Mouse (Mus musculus) embryonic facial prominence, embryonic 10.5 days (tissue): ENCODE measurements around the gene Sstr3. TPM values are rescaled to one million over a fixed set of nuclear protein-coding genes. Genes with fewer than 3 reads are reported as not detected.

ENCODE experiments used
- DNase-seq: peaks from one replicate; pipeline ENCODE4 v3.0.0-alpha.2; 2017; ENCODE audit warnings: low spot score
- H3K27ac ChIP-seq: fragments of 300-500 bp; sonication (generic); replicated peaks from 2 replicates; pipeline ENCODE4 v1.5.1; 2016; ENCODE audit warnings: mild to moderate bottlenecking
- H3K27me3 ChIP-seq: fragments of 300-500 bp; sonication (generic); replicated peaks from 2 replicates; pipeline ENCODE4 v1.6.1; 2016; ENCODE audit warnings: low read depth, mild to moderate bottlenecking; ENCODE audit not compliant: poor library complexity, severe bottlenecking
- H3K36me3 ChIP-seq: fragments of 300-500 bp; sonication (generic); replicated peaks from 2 replicates; pipeline ENCODE4 v1.6.1; 2016; ENCODE audit warnings: mild to moderate bottlenecking, moderate library complexity
- H3K4me1 ChIP-seq: fragments of 300-500 bp; sonication (generic); 2 replicates; pipeline ENCODE4 v1.6.1; 2016
- H3K4me3 ChIP-seq: fragments of 300-500 bp; sonication (generic); 2 replicates; pipeline ENCODE4 v1.5.1; 2016; ENCODE audit warnings: mild to moderate bottlenecking, moderate library complexity
- H3K9me3 ChIP-seq: fragments of 300-500 bp; sonication (generic); 2 replicates; pipeline ENCODE4 v1.6.1; 2016; ENCODE audit warnings: mild to moderate bottlenecking
- WGBS: fragments of 180-500 bp; shearing (Covaris S2); methylation state at CpG from one replicate; pipeline ENCODE4 v1.1.7; 2016; 5-methylcytosine and 5-hydroxymethylcytosine counted together
- polyA plus RNA-seq: library from polyadenylated mRNA; unstranded; fragments of >200 nt; fragmentation: Nextera tagmentation; extraction: Ambion mirVana; gene quantifications from 2 replicates; pipeline ENCODE4 v1.2.1, GENCODE M21; 2016

The Sstr3 gene
- polyA plus RNA-seq, 1 experiment from 2014 or later, result not detected

GRCm38 (mm10) chr15:78535723-78536421, 8.6 kb downstream of the Sstr3 start:
- DNase-seq, result no peak
- Histone ChIP-seq H3K27me3 (peaks cover 42% of the 10 kb centered on the region), H3K9me3 (no peaks in the 10 kb centered on the region), H3K4me1 (peaks cover 18% of the 10 kb centered on the region), H3K27ac (no peak overlapping the region), H3K36me3 (no peaks in the 10 kb centered on the region), H3K4me3 (no peak overlapping the region)
- 50% methylated on average over 10 of the region's 10 CpGs for WGBS

- 79% methylated on average over 10 of the region's 10 CpGs for WGBS
- H3K27ac ChIP-seq, result no peak overlapping the region
- no peak overlapping the region for H3K4me3 ChIP-seq
- H3K36me3 ChIP-seq, result no peaks in the 10 kb centered on the region
- H3K27me3 ChIP-seq, result peaks cover 37% of the 10 kb centered on the region
- H3K4me1 ChIP-seq, result peaks cover 41% of the 10 kb centered on the region
- H3K9me3 ChIP-seq, result no peaks in the 10 kb centered on the region
- no peak for DNase-seq
Observed at GRCm38 (mm10) chr15:78533346-78533835, 11.1 kb downstream of the Sstr3 start.

GRCm38 (mm10) chr15:78532566-78533345, 11.7 kb downstream of the Sstr3 start:
- Histone ChIP-seq H3K27ac (no peak overlapping the region), H3K27me3 (peaks cover 31% of the 10 kb centered on the region), H3K4me3 (0 out of 2 replicates have a peak overlapping the region, but pooled peaks have one; percentile 58), H3K36me3 (no peaks in the 10 kb centered on the region), H3K4me1 (peaks cover 45% of the 10 kb centered on the region), H3K9me3 (no peaks in the 10 kb centered on the region)
- 74% methylated on average over 10 of the region's 10 CpGs for WGBS
- no peak for DNase-seq

GRCm38 (mm10) chr15:78531901-78532469, 12.5 kb downstream of the Sstr3 start:
- 1% methylated on average over 25 of the region's 25 CpGs for WGBS
- Histone ChIP-seq H3K27me3 (peaks cover 31% of the 10 kb centered on the region), H3K9me3 (no peaks in the 10 kb centered on the region), H3K4me3 (peak overlapping the region; percentile 58), H3K4me1 (peaks cover 46% of the 10 kb centered on the region), H3K27ac (peak overlapping the region; percentile 87), H3K36me3 (no peaks in the 10 kb centered on the region)
- DNase-seq, result peak; percentile 96

- 76% methylated on average over 4 of the region's 4 CpGs for WGBS
- Histone ChIP-seq H3K27me3 (peaks cover 31% of the 10 kb centered on the region), H3K27ac (peak overlapping the region; percentile 87), H3K4me3 (peak overlapping the region; percentile 58; the same call in 1 of the 2 replicates), H3K9me3 (no peaks in the 10 kb centered on the region), H3K4me1 (peaks cover 46% of the 10 kb centered on the region), H3K36me3 (no peaks in the 10 kb centered on the region)
- DNase-seq, result no peak
Observed at GRCm38 (mm10) chr15:78531451-78531720, 13.1 kb downstream of the Sstr3 start.

GRCm38 (mm10) chr15:78530671-78531450, 13.6 kb downstream of the Sstr3 start, which contains the start of gene C1qtnf6:
Gene C1qtnf6 (minus strand): TSS chr15:78531416.
- Histone ChIP-seq H3K27me3 (peaks cover 31% of the 10 kb centered on the region), H3K9me3 (no peaks in the 10 kb centered on the region), H3K36me3 (no peaks in the 10 kb centered on the region), H3K27ac (peak within 1 kb of the TSS; percentile 87), H3K4me1 (peaks cover 43% of the 10 kb centered on the region), H3K4me3 (peak within 1 kb of the TSS; percentile 58)
- DNase-seq, result no peak
- WGBS, result 73% methylated on average over 17 of the region's 17 CpGs

GRCm38 (mm10) chr15:78530141-78530540, 14.3 kb downstream of the Sstr3 start:
- Histone ChIP-seq H3K4me3 (peak overlapping the region; percentile 56; the same call in 1 of the 2 replicates), H3K4me1 (peaks cover 40% of the 10 kb centered on the region), H3K27ac (peak overlapping the region; percentile 86), H3K9me3 (no peaks in the 10 kb centered on the region), H3K27me3 (peaks cover 31% of the 10 kb centered on the region), H3K36me3 (no peaks in the 10 kb centered on the region)
- no peak for DNase-seq
- 73% methylated on average over 3 of the region's 3 CpGs for WGBS

- peaks cover 47% of the 10 kb centered on the region for H3K4me1 ChIP-seq
- H3K4me3 ChIP-seq, result peak overlapping the region; percentile 56
- WGBS, result under 1% methylated on average over 15 of the region's 15 CpGs
- H3K27ac ChIP-seq, result peak overlapping the region; percentile 86
- DNase-seq, result peak; percentile 84
- H3K27me3 ChIP-seq, result peaks cover 31% of the 10 kb centered on the region
- no peaks in the 10 kb centered on the region for H3K9me3 ChIP-seq
- no peaks in the 10 kb centered on the region for H3K36me3 ChIP-seq
Observed at GRCm38 (mm10) chr15:78529428-78529990, 15.0 kb downstream of the Sstr3 start.

GRCm38 (mm10) chr15:78528726-78529411, 15.6 kb downstream of the Sstr3 start:
- WGBS, result 51% methylated on average over 11 of the region's 11 CpGs
- H3K27ac ChIP-seq, result peak overlapping the region; percentile 86
- DNase-seq, result no peak
- H3K9me3 ChIP-seq, result no peaks in the 10 kb centered on the region
- peak overlapping the region; percentile 56 for H3K4me3 ChIP-seq
- peaks cover 53% of the 10 kb centered on the region for H3K4me1 ChIP-seq
- H3K36me3 ChIP-seq, result no peaks in the 10 kb centered on the region
- H3K27me3 ChIP-seq, result peaks cover 31% of the 10 kb centered on the region

- Histone ChIP-seq H3K4me3 (no peak overlapping the region), H3K27me3 (peaks cover 23% of the 10 kb centered on the region), H3K4me1 (peaks cover 53% of the 10 kb centered on the region), H3K36me3 (no peaks in the 10 kb centered on the region), H3K9me3 (no peaks in the 10 kb centered on the region), H3K27ac (no peak overlapping the region)
- 82% methylated on average over 7 of the region's 7 CpGs for WGBS
- DNase-seq, result no peak
Observed at GRCm38 (mm10) chr15:78527973-78528372, 16.5 kb downstream of the Sstr3 start.

GRCm38 (mm10) chr15:78524163-78524562, 20.3 kb downstream of the Sstr3 start:
- H3K27ac ChIP-seq, result no peak overlapping the region; the same call in 1 of the 2 replicates
- no peak overlapping the region for H3K4me3 ChIP-seq
- no peak for DNase-seq
- no peaks in the 10 kb centered on the region for H3K27me3 ChIP-seq
- 89% methylated on average over 5 of the region's 5 CpGs for WGBS
- H3K9me3 ChIP-seq, result no peaks in the 10 kb centered on the region
- no peaks in the 10 kb centered on the region for H3K36me3 ChIP-seq
- peaks cover 43% of the 10 kb centered on the region for H3K4me1 ChIP-seq
